Mouse (Mus musculus): ENCODE data around the gene Yju2. TPM values are rescaled to one million over a fixed set of nuclear protein-coding genes. Genes with fewer than 3 reads are reported as not detected.

Gene Yju2
- polyA plus RNA-seq, 1 experiment from 2014 or later = 22.0 TPM

- TF ChIP-seq CTCF (IDR thresholded peaks at IDR 0.05; ENCODE audit: low read depth) = no peak
- Histone ChIP-seq H3K4me1 (ENCODE audit: insufficient read depth) (no peaks in the 10 kb centered on the region), H3K9me3 (ENCODE audit: low read depth, low read length) (no peaks in the 10 kb centered on the region), H3K36me3 (ENCODE audit: insufficient read depth) (peaks cover 35% of the 10 kb centered on the region; the same call in 1 of the 2 replicates), H3K4me2 (no peak overlapping the region), H3K27ac (ENCODE audit: low read depth) (no peak overlapping the region), H3K4me3 (ENCODE audit: low read depth, low read length) (no peak overlapping the region), H3K27me3 (ENCODE audit: insufficient read depth, low read length) (no peaks in the 10 kb centered on the region), H3K9ac (no peak overlapping the region)
- ATAC-seq (ENCODE audit: insufficient read depth) = no peak
- DNase-seq = no peak
These were observed 1.9 kb downstream of the Yju2 start for GRCm38 (mm10) chr17:55960791-55961190.

DNA sequence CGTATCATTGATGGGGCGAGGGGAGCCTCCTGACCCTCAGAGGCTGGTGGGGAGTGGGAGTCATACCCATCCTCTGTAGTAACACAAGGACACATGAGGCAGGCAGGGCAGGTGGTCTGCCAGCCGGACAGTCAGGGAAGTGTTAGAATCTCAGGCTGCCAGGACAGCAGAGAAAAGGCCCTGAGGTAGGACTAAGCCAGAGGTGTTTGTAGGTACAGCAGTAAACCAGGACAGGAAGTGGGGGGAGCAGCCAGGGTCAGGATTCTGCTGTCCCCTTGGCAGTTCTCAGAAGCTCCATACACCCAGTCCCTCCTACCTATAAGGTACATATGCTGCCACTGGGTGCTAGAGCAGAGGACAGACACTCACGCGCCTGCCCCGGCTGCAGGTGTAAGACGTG is 2.7 kb downstream of the Yju2 start:
- TF ChIP-seq CTCF (IDR thresholded peaks at IDR 0.05; ENCODE audit: low read depth) = no peak
- Histone ChIP-seq H3K27me3 (ENCODE audit: insufficient read depth, low read length) (no peaks in the 10 kb centered on the region), H3K9me3 (ENCODE audit: low read depth, low read length) (no peaks in the 10 kb centered on the region), H3K9ac (no peak overlapping the region), H3K36me3 (ENCODE audit: insufficient read depth) (peaks cover 41% of the 10 kb centered on the region; the same call in 1 of the 2 replicates), H3K4me3 (ENCODE audit: low read depth, low read length) (no peak overlapping the region), H3K27ac (ENCODE audit: low read depth) (no peak overlapping the region), H3K4me2 (no peak overlapping the region), H3K4me1 (ENCODE audit: insufficient read depth) (no peaks in the 10 kb centered on the region)
- 90% methylated on average over 7 of the region's 7 CpGs for WGBS
- DNase-seq = no peak
- ATAC-seq (ENCODE audit: insufficient read depth) = no peak

DNA sequence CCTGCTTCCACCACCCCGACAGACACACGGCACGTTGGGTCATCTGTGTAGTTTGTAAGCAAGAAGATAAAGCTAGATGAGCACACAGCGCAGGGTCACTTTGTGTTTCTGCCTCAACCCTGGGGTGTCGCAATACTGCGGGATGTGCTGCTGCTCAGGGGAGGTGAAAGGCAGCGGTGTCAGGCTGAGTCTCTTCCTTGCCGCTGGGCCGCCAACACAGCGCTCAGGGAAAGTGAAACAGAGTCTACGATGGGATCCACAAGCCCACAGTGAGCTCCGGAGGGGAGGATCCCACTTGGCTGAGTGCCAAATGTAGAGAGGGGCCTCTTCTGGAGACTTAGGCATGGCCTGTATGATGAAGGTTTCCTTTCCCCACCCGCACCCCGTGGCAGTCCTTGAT is 4.3 kb downstream of the Yju2 start:
- DNase-seq (peak; percentile 56), ATAC-seq (ENCODE audit: insufficient read depth) (no peak)
- Histone ChIP-seq H3K27me3 (ENCODE audit: insufficient read depth, low read length) (no peaks in the 10 kb centered on the region), H3K9ac (no peak overlapping the region; the same call in 1 of the 2 replicates), H3K36me3 (ENCODE audit: insufficient read depth) (peaks cover 52% of the 10 kb centered on the region; the same call in 1 of the 2 replicates), H3K4me1 (ENCODE audit: insufficient read depth) (no peaks in the 10 kb centered on the region), H3K9me3 (ENCODE audit: low read depth, low read length) (no peaks in the 10 kb centered on the region), H3K27ac (ENCODE audit: low read depth) (no peak overlapping the region; the same call in 1 of the 2 replicates), H3K4me3 (ENCODE audit: low read depth, low read length) (no peak overlapping the region), H3K4me2 (no peak overlapping the region)
- no peak for TF ChIP-seq CTCF (IDR thresholded peaks at IDR 0.05; ENCODE audit: low read depth)
- 55% methylated on average over 14 of the region's 14 CpGs for WGBS

DNA sequence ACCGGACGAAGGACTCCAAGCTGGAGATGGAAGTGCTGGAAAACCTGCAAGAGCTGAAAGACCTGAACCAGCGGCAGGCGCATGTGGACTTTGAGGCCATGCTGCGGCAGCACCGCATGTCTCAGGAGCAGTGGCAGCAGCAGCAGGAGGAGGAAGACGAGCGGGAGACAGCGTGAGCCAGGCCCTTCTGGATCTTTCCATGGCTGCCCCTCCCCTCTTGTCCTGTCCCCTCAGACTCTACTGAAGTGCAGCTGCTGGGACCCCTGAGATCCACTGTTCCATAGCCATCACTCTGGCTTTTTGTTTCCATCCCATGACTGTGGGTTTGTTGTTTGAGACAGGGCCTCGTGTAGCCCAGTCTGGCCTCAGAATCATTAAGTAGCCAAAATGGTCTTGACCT is 5.6 kb downstream of the Yju2 start:
- H3K27ac ChIP-seq (ENCODE audit: low read depth) = no peak overlapping the region
- no peak for TF ChIP-seq CTCF (IDR thresholded peaks at IDR 0.05; ENCODE audit: low read depth)
- H3K4me1 ChIP-seq (ENCODE audit: insufficient read depth) = no peaks in the 10 kb centered on the region
- DNase-seq (no peak), ATAC-seq (ENCODE audit: insufficient read depth) (no peak)
- no peaks in the 10 kb centered on the region for H3K27me3 ChIP-seq (ENCODE audit: insufficient read depth, low read length)
- no peak overlapping the region for H3K9ac ChIP-seq
- no peaks in the 10 kb centered on the region for H3K9me3 ChIP-seq (ENCODE audit: low read depth, low read length)
- H3K4me2 ChIP-seq = no peak overlapping the region
- H3K4me3 ChIP-seq (ENCODE audit: low read depth, low read length) = no peak overlapping the region
- WGBS = 92% methylated on average over 10 of the region's 10 CpGs
- peaks cover 57% of the 10 kb centered on the region; the same call in 1 of the 2 replicates for H3K36me3 ChIP-seq (ENCODE audit: insufficient read depth)

DNA sequence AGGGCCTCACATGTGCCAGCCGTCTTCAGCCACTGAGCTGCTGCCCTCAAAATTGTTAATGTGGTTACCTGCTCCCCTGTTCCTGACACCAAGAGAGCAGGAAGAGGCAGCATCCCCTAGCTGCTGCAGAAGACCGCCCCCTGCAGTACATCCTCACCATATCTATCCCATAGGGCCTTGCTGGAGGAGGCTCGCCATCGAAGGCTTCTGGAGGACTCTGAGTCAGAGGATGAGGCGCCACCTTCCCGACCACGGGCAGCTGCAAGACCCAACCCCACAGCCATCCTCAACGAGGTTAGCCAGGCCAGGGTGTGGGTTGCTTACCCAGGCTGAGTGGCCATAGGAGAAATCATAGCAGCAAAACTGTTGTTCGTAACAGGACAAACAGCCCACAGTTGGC is 6.1 kb downstream of the Yju2 start:
- DNase-seq (no peak), ATAC-seq (ENCODE audit: insufficient read depth) (no peak)
- Histone ChIP-seq H3K4me1 (ENCODE audit: insufficient read depth) (no peaks in the 10 kb centered on the region), H3K9me3 (ENCODE audit: low read depth, low read length) (no peaks in the 10 kb centered on the region), H3K9ac (no peak overlapping the region), H3K27ac (ENCODE audit: low read depth) (no peak overlapping the region), H3K36me3 (ENCODE audit: insufficient read depth) (peaks cover 57% of the 10 kb centered on the region; the same call in 1 of the 2 replicates), H3K27me3 (ENCODE audit: insufficient read depth, low read length) (0 out of 2 replicates have a peak, but pooled peaks cover 2% of the 10 kb centered on the region), H3K4me3 (ENCODE audit: low read depth, low read length) (no peak overlapping the region), H3K4me2 (no peak overlapping the region)
- 80% methylated on average over 9 of the region's 9 CpGs for WGBS
- TF ChIP-seq CTCF (IDR thresholded peaks at IDR 0.05; ENCODE audit: low read depth) = no peak

DNA sequence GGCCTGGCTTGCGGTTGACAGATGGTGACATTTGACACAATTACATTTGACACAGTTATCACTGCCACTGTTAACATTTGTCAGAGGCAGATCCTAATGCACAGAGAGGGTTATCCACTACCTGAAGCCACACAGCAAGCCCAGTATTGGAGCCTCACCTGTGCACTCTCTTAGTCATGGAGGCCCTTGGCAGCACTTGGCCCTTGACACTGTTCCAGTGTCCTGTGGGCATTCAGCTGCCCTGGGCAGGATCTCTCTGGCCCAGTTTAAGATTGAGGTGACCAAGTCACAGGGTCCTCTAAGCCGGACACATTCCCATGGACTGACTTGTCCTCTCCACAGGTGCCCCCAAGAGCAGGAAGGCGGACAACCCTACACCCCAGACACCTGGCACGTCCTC is 8.3 kb downstream of the Yju2 start:
- Histone ChIP-seq H3K9me3 (ENCODE audit: low read depth, low read length) (no peaks in the 10 kb centered on the region), H3K27me3 (ENCODE audit: insufficient read depth, low read length) (peaks cover 16% of the 10 kb centered on the region; the same call in 1 of the 2 replicates), H3K27ac (ENCODE audit: low read depth) (no peak overlapping the region), H3K36me3 (ENCODE audit: insufficient read depth) (peaks cover 49% of the 10 kb centered on the region; the same call in 1 of the 2 replicates), H3K4me3 (ENCODE audit: low read depth, low read length) (no peak overlapping the region), H3K4me2 (no peak overlapping the region), H3K9ac (no peak overlapping the region), H3K4me1 (ENCODE audit: insufficient read depth) (0 out of 2 replicates have a peak, but pooled peaks cover 3% of the 10 kb centered on the region)
- DNase-seq (no peak), ATAC-seq (ENCODE audit: insufficient read depth) (no peak)
- 91% methylated on average over 4 of the region's 4 CpGs for WGBS
- no peak for TF ChIP-seq CTCF (IDR thresholded peaks at IDR 0.05; ENCODE audit: low read depth)

DNA sequence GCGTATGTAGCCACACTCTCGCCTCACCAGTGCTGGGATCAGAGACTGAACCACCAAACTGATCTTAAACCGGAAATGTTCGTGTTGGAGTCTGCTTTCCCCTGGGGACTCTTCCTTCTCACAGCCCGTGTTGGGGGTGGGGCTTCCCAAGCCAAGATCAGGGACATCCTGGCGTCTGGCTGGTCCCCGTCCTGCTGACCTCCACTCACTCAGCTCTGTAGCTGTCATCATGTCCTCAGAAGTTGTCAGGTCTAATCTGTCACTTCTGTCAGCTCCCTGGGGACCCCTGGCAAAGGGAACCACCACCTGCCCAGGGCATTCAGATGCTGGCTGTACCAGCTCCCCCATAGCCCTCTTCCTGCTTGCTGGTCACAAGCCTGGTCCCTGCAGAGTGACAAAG is 9.3 kb downstream of the Yju2 start:
- no peaks in the 10 kb centered on the region for H3K9me3 ChIP-seq (ENCODE audit: low read depth, low read length)
- no peak overlapping the region for H3K4me2 ChIP-seq
- 0 out of 2 replicates have a peak, but pooled peaks cover 3% of the 10 kb centered on the region for H3K4me1 ChIP-seq (ENCODE audit: insufficient read depth)
- DNase-seq (no peak), ATAC-seq (ENCODE audit: insufficient read depth) (no peak)
- no peak for TF ChIP-seq CTCF (IDR thresholded peaks at IDR 0.05; ENCODE audit: low read depth)
- peaks cover 42% of the 10 kb centered on the region; the same call in 1 of the 2 replicates for H3K36me3 ChIP-seq (ENCODE audit: insufficient read depth)
- peaks cover 16% of the 10 kb centered on the region; the same call in 1 of the 2 replicates for H3K27me3 ChIP-seq (ENCODE audit: insufficient read depth, low read length)
- H3K9ac ChIP-seq = no peak overlapping the region
- H3K4me3 ChIP-seq (ENCODE audit: low read depth, low read length) = no peak overlapping the region
- H3K27ac ChIP-seq (ENCODE audit: low read depth) = no peak overlapping the region
- WGBS = 46% methylated on average over 7 of the region's 7 CpGs
